Mouse (Mus musculus) CH12.LX (cell line): ENCODE results near the gene Mrpl39. TPM values are rescaled to one million over a fixed set of nuclear protein-coding genes. Genes with fewer than 3 reads are reported as not detected.

Source experiments
- DNase-seq: peaks from one replicate; pipeline ENCODE4 v3.0.0-alpha.2; 2013; ENCODE audit errors: extremely low read depth
- H3K27ac ChIP-seq: 2 replicates; pipeline ENCODE4 v1.5.1; 2012; ENCODE audit warnings: low read depth, mild to moderate bottlenecking, control low read depth, moderate library complexity; ENCODE audit not compliant: insufficient read depth
- H3K27me3 ChIP-seq: replicated peaks from 2 replicates; pipeline ENCODE3; 2012; ENCODE audit warnings: inconsistent platforms
- H3K36me3 ChIP-seq, 2 experiments: replicated peaks in 1 of 2; 2 replicates each; pipeline versions ENCODE3 to v1.6.1; 2012; ENCODE audit warnings: inconsistent platforms in 1 of 2, low read length in 1 of 2, mild to moderate bottlenecking in 1 of 2, mixed read lengths in 1 of 2, moderate library complexity in 1 of 2; ENCODE audit not compliant: control insufficient read depth in 1 of 2, insufficient read depth in 1 of 2
- H3K4me1 ChIP-seq, 2 experiments: 2 replicates each; pipeline ENCODE4 v1.6.1; 2012; ENCODE audit warnings: inconsistent platforms in 1 of 2, moderate library complexity in 1 of 2; ENCODE audit not compliant: insufficient read depth in 2 of 2, control insufficient read depth in 1 of 2
- H3K4me2 ChIP-seq: 2 replicates; pipeline ENCODE4 v1.6.1; 2012; ENCODE audit warnings: low read depth, mild to moderate bottlenecking, control low read depth; ENCODE audit not compliant: poor library complexity, insufficient read depth, severe bottlenecking
- H3K4me3 ChIP-seq, 3 experiments: fragments of 150-350 bp in 1 of 3; sonication (generic) in 1 of 3; replicated peaks in 1 of 3; 2 replicates each; pipeline versions ENCODE3 to v1.5.1; 2011 to 2012; ENCODE audit warnings: low read depth in 2 of 3, low read length in 2 of 3, mild to moderate bottlenecking in 2 of 3, moderate library complexity in 2 of 3, control low read depth in 1 of 3, improper control_type of control experiment in 1 of 3, inconsistent platforms in 1 of 3, mixed read lengths in 1 of 3; ENCODE audit not compliant: poor library complexity in 1 of 3
- H3K79me2 ChIP-seq: replicated peaks from 2 replicates; pipeline ENCODE4 v1.6.1; 2012; ENCODE audit warnings: mild to moderate bottlenecking, moderate library complexity; ENCODE audit not compliant: control insufficient read depth, poor library complexity, insufficient read depth, severe bottlenecking; ENCODE audit errors: extremely low read depth
- H3K9ac ChIP-seq: 2 replicates; pipeline ENCODE4 v1.6.1; 2012; ENCODE audit warnings: low read depth, mild to moderate bottlenecking, control low read depth, moderate library complexity; ENCODE audit not compliant: insufficient read depth
- H3K9me3 ChIP-seq: replicated peaks from 2 replicates; pipeline ENCODE3; 2012; ENCODE audit warnings: low read length, inconsistent platforms, mixed read lengths
- BHLHE40 ChIP-seq: IDR thresholded peaks from 2 replicates; pipeline ENCODE4 v1.6.1; 2011; ENCODE audit warnings: mild to moderate bottlenecking, low read depth, low read length, improper control_type of control experiment
- CHD2 ChIP-seq: IDR thresholded peaks from 2 replicates; pipeline ENCODE4 v1.6.1; 2011; ENCODE audit warnings: low read length, improper control_type of control experiment
- E2F4 ChIP-seq: IDR thresholded peaks from 2 replicates; pipeline ENCODE4 v1.6.1; 2011; ENCODE audit warnings: low read depth, low read length, improper control_type of control experiment; ENCODE audit not compliant: insufficient replicate concordance
- ELF1 ChIP-seq: IDR thresholded peaks from 2 replicates; pipeline ENCODE4 v1.6.1; 2014; ENCODE audit warnings: low read depth, mild to moderate bottlenecking, inconsistent platforms, low read length, improper control_type of control experiment
- GABPA ChIP-seq: IDR thresholded peaks from 2 replicates; pipeline ENCODE4 v1.6.1; 2012; ENCODE audit warnings: low read depth, low read length, improper control_type of control experiment, inconsistent platforms; ENCODE audit not compliant: insufficient replicate concordance
- HCFC1 ChIP-seq: IDR thresholded peaks from 2 replicates; pipeline ENCODE4 v1.6.1; 2012; ENCODE audit warnings: low read depth, mild to moderate bottlenecking, inconsistent platforms, low read length, improper control_type of control experiment
- KAT2A ChIP-seq: IDR thresholded peaks from 2 replicates; pipeline ENCODE4 v1.6.1; 2012; ENCODE audit warnings: low read length, improper control_type of control experiment, inconsistent platforms; ENCODE audit not compliant: insufficient replicate concordance
- MAFK ChIP-seq: IDR thresholded peaks from 2 replicates; pipeline ENCODE4 v1.6.1; 2011; ENCODE audit warnings: low read length, improper control_type of control experiment; ENCODE audit not compliant: insufficient replicate concordance
- MAX ChIP-seq: IDR thresholded peaks from 2 replicates; pipeline ENCODE4 v1.6.1; 2011; ENCODE audit warnings: low read length, improper control_type of control experiment
- MAZ ChIP-seq: IDR thresholded peaks from 2 replicates; pipeline ENCODE4 v1.6.1; 2012; ENCODE audit warnings: low read depth, mild to moderate bottlenecking, inconsistent platforms, low read length, improper control_type of control experiment, moderate library complexity
- MEF2A ChIP-seq: IDR thresholded peaks from 2 replicates; pipeline ENCODE4 v1.6.1; 2014; ENCODE audit warnings: low read depth, mild to moderate bottlenecking, inconsistent platforms, low read length, improper control_type of control experiment, borderline replicate concordance
- POLR2A ChIP-seq: IDR thresholded peaks from 2 replicates; pipeline ENCODE4 v1.6.1; 2011; ENCODE audit warnings: low read depth, mild to moderate bottlenecking, improper control_type of control experiment, low read length
- POLR2AphosphoS2 ChIP-seq: IDR thresholded peaks from 2 replicates; pipeline ENCODE4 v1.6.1; 2011; ENCODE audit warnings: low read depth, low read length, improper control_type of control experiment
- SIN3A ChIP-seq: IDR thresholded peaks from 2 replicates; pipeline ENCODE4 v1.6.1; 2012; ENCODE audit warnings: low read length, improper control_type of control experiment, inconsistent platforms
- SMC3 ChIP-seq: IDR thresholded peaks from 2 replicates; pipeline ENCODE4 v1.6.1; 2011; ENCODE audit warnings: low read depth, low read length, improper control_type of control experiment
- TBP ChIP-seq: conservative IDR thresholded peaks from 2 replicates; pipeline ENCODE4 v1.6.1; 2011; ENCODE audit warnings: low read depth, low read length, improper control_type of control experiment
- TCF12 ChIP-seq: IDR thresholded peaks from 2 replicates; pipeline ENCODE4 v1.6.1; 2014; ENCODE audit warnings: low read depth, mild to moderate bottlenecking, inconsistent platforms, low read length, improper control_type of control experiment
- UBTF ChIP-seq: IDR thresholded peaks from 2 replicates; pipeline ENCODE4 v1.6.1; 2012; ENCODE audit warnings: low read depth, mild to moderate bottlenecking, inconsistent platforms, low read length, improper control_type of control experiment, moderate library complexity
- USF2 ChIP-seq: conservative IDR thresholded peaks from 2 replicates; pipeline ENCODE4 v1.6.1; 2011; ENCODE audit warnings: low read depth, low read length, improper control_type of control experiment
- ZMIZ1 ChIP-seq: IDR thresholded peaks from 2 replicates; pipeline ENCODE4 v1.6.1; 2012; ENCODE audit warnings: low read depth, mild to moderate bottlenecking, inconsistent platforms, low read length, improper control_type of control experiment
- dilution Hi-C: fragments of 300-500 bp; cut with MboI; formaldehyde crosslinking; loops from 2 replicates; pipeline ENCODE4 v1.14.3; 2020; ENCODE audit warnings: low sequenced_read_pairs; ENCODE audit not compliant: extremely low pct_unique_long_range_greater_than_20kb, extremely low pct_ligation_motif_present
- in situ Hi-C: fragments of 300-500 bp; cut with MboI; formaldehyde crosslinking; loops from 3 replicates; pipeline ENCODE4 v1.14.3; 2019; ENCODE audit warnings: low sequenced_read_pairs, low pct_ligation_motif_present, low pct_unique_long_range_greater_than_20kb, mixed read lengths
- polyA plus RNA-seq: library from polyadenylated mRNA; unstranded; fragments of >175 nt; gene quantifications from 2 replicates; pipeline ENCODE4 v1.2.1, GENCODE M21; 2012; ENCODE audit warnings: low read depth; ENCODE audit not compliant: insufficient read length
- total RNA-seq, 2 experiments: library from RNA; depleted of rRNA; stranded (reverse); fragments of 300-350 nt in 1 of 2; fragments of >200 nt in 1 of 2; gene quantifications; 2 replicates each; pipeline ENCODE4 v1.2.3; 2012 to 2014

Gene Mrpl39
- total and polyA plus RNA-seq, 3 experiments = 102 to 123 (median 110) TPM

DNA sequence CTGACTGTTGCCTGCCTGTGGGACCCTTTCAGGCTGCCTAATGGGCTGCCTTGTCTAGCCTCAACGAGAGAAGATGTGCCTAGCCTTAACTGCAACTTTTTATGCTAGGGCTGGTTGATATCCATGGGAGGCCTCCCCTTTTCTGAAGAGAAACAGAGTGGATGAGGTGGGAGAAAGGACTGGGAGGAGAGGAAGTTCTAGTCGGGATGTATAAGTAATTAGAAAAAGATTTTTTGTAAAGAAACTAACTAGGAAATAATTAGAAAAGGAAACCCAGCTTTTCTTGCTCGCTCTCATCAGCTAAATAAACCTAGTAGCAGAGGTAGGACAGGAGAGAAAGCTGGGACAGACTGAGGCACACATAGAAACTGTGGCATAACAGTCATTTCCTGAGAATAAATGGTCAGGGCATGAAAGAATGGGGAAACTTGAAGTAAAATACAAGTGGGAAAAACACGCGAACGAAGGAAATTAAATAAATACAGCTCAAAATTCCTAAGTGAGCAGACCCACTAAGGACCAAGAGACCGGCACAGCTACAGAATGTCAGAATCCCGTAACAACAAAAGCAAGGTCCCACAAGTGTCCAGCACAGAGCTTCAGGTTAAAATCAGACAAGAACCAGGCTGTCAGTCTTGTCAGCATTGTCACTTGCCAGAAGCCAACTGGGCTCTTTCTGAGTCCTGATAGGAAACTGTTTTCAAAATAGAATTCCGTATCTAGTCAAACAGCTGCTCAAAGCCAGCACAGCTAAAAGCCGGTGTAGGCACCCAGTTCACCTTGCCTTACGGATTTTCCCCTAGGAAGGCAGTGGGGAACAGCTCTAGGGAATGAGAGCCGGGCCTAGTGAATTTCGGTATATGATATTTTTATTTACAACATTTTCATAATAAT, 18.6 kb downstream of the Mrpl39 start (continued):
- TF ChIP-seq ZMIZ1 (peak; percentile 92), GABPA (no peak), MAZ (peak; percentile 67; the same call in 1 of the 2 replicates), HCFC1 (no peak), ELF1 (peak; percentile 54; the same call in 1 of the 2 replicates), CHD2 (peak; percentile 88), POLR2A (peak; percentile 77)

GRCm38 (mm10) chr16:84716197-84716596, 19.3 kb downstream of the Mrpl39 start:
- in situ Hi-C loops (no loop called here), dilution Hi-C loops (no loop called here)
- H3K79me2 ChIP-seq = peaks cover 36% of the 10 kb centered on the region
- H3K27me3 ChIP-seq = no peaks in the 10 kb centered on the region
- peaks cover 31 to 56% of the 10 kb centered on the region in 2 experiments for H3K36me3 ChIP-seq
- H3K4me1 ChIP-seq = peaks cover 17 to 56% of the 10 kb centered on the region in 2 experiments
- H3K9ac ChIP-seq = peak overlapping the region; percentile 15; the same call in 1 of the 2 replicates
- peak; percentile 35 for DNase-seq
- no peak overlapping the region for H3K4me3 ChIP-seq
- TF ChIP-seq SMC3 (no peak), USF2 (no peak), SIN3A (no peak), KAT2A (no peak), UBTF (no peak), MEF2A (no peak), POLR2AphosphoS2 (peak; percentile 92; the same call in 1 of the 2 replicates), MAX (no peak), TCF12 (0 out of 2 replicates have a peak, but pooled peaks have one; percentile 15), MAFK (no peak), BHLHE40 (no peak), MAZ (no peak), TBP (no peak), E2F4 (no peak), POLR2A (peak; percentile 32; the same call in 1 of the 2 replicates)
- TF ChIP-seq, all 38 proteins: peak for 3
- H3K9me3 ChIP-seq = no peaks in the 10 kb centered on the region
- peak overlapping the region; percentile 89 for H3K27ac ChIP-seq
- H3K4me2 ChIP-seq = no peak overlapping the region
